In genomic region chr11:86285729-86286128, GRCm38 (mm10) we compare ENCODE assay signal across 20 mouse cellular contexts. TPM values are rescaled to one million over a fixed set of nuclear protein-coding genes. Genes with fewer than 3 reads are reported as not detected.
DNase-seq lines count a peak whose midpoint lies in the region; ATAC-seq and TF ChIP-seq lines count a peak whose summit lies in the region.
"Had no signal": no experiment of that assay in that cellular context is flagged by ENCODE, and none has a peak within 500 bp of the region (broad histone marks: within the 10 kb centered on the region; RNA-seq: fewer than 3 reads in every experiment).

No protein-coding gene starts in this region.

- TF ChIP-seq POLR2A in myocyte (IDR thresholded peaks at IDR 0.05; ENCODE audit: insufficient read length, low read depth) = peak; percentile 19

- TF ChIP-seq EP300 in stomach, postnatal 0 days (optimal IDR thresholded peaks at IDR 0.05) = no peak

- peak overlapping the region; percentile 4; the same call in 1 of the 2 replicates for H3K27ac ChIP-seq in layer of hippocampus, adult 2 months
- H3K27ac ChIP-seq in stomach, embryonic 15.5 days = no peak overlapping the region
- H3K27ac ChIP-seq in stomach, postnatal 0 days (replicated peaks) = no peak overlapping the region
- no peak overlapping the region for H3K27ac ChIP-seq in midbrain, embryonic 10.5 days (replicated peaks)
- H3K27ac ChIP-seq: forebrain, embryonic 13.5 days; hindbrain, embryonic 14.5 days; kidney, postnatal 0 days; limb, embryonic 12.5 days; macrophage; midbrain, embryonic 12.5 days; neural tube, embryonic 15.5 days had no signal

- H3K27me3 ChIP-seq in stomach, embryonic 15.5 days (replicated peaks) = no peaks in the 10 kb centered on the region
- H3K27me3 ChIP-seq in stomach, postnatal 0 days (ENCODE audit: control insufficient read depth, insufficient read depth, low read length) = no peaks in the 10 kb centered on the region
- H3K27me3 ChIP-seq in myocyte (ENCODE audit: control insufficient read depth, insufficient read depth, insufficient read length) = no peaks in the 10 kb centered on the region
- no peaks in the 10 kb centered on the region for H3K27me3 ChIP-seq in midbrain, embryonic 10.5 days (ENCODE audit: low read depth, poor library complexity, severe bottlenecking)
- H3K27me3 ChIP-seq: forebrain, embryonic 13.5 days; limb, embryonic 12.5 days; midbrain, embryonic 12.5 days; neural tube, embryonic 15.5 days had no signal

- peaks cover 25% of the 10 kb centered on the region for H3K36me3 ChIP-seq in stomach, embryonic 15.5 days
- H3K36me3 ChIP-seq in stomach, postnatal 0 days (ENCODE audit: control insufficient read depth, insufficient read depth, low read length) = peaks cover 18% of the 10 kb centered on the region
- H3K36me3 ChIP-seq in myocyte (ENCODE audit: control insufficient read depth, insufficient read depth) = peaks cover 72% of the 10 kb centered on the region
- peaks cover 97% of the 10 kb centered on the region for H3K36me3 ChIP-seq in midbrain, embryonic 10.5 days

- H3K9ac ChIP-seq in stomach, embryonic 15.5 days = no peak overlapping the region
- H3K9ac ChIP-seq in stomach, postnatal 0 days (ENCODE audit: low read length) = no peak overlapping the region
- H3K9ac ChIP-seq: forebrain, embryonic 13.5 days; hindbrain, embryonic 14.5 days; limb, embryonic 12.5 days; lung, embryonic 14.5 days; midbrain, embryonic 12.5 days; neural tube, embryonic 15.5 days had no signal

- no peak overlapping the region for H3K4me2 ChIP-seq in stomach, embryonic 15.5 days
- H3K4me2 ChIP-seq in stomach, postnatal 0 days (replicated peaks; ENCODE audit: low read depth) = no peak overlapping the region
- no peak overlapping the region for H3K4me2 ChIP-seq in myocyte (ENCODE audit: low read depth)
- H3K4me2 ChIP-seq: forebrain, embryonic 13.5 days; hindbrain, embryonic 14.5 days; limb, embryonic 12.5 days; lung, embryonic 14.5 days; midbrain, embryonic 12.5 days; neural tube, embryonic 15.5 days had no signal

- H3K79me2 ChIP-seq in myocyte (ENCODE audit: control insufficient read depth, insufficient read depth) = peaks cover 2% of the 10 kb centered on the region

- peak; percentile 87 for ATAC-seq in frontal cortex, adult (ENCODE audit: low TSS enrichment)
- ATAC-seq in stomach, embryonic 15.5 days (ENCODE audit: insufficient read depth, low FRiP score, low read depth) = peak; percentile 65
- no peak for ATAC-seq in stomach, postnatal 0 days (ENCODE audit: low FRiP score, low TSS enrichment)
- ATAC-seq: forebrain, embryonic 13.5 days had no signal

- DNase-seq in frontal cortex, postnatal 36 days (ENCODE audit: low spot score in 2 of 2) = no peak
- DNase-seq in layer of hippocampus, adult 2 months (ENCODE audit: low spot score in 2 of 2) = no peak
- no peak for DNase-seq in layer of hippocampus, adult 9-10 months (ENCODE audit: low spot score)
- no peak for DNase-seq in stomach, postnatal 0 days (ENCODE audit: low spot score)
- no peak for DNase-seq in midbrain, embryonic 10.5 days (ENCODE audit: low spot score)
- DNase-seq: cerebellum, adult 11-12 months; cerebellum, postnatal 36 days; kidney, adult 11 months; lung, embryonic 14.5 days; spleen, adult 18-20 months had no signal

- H3ac ChIP-seq in myocyte (ENCODE audit: control insufficient read depth, insufficient read length) = no peak overlapping the region

- no peak overlapping the region for H3K4me3 ChIP-seq in layer of hippocampus, adult 2 months
- no peak overlapping the region for H3K4me3 ChIP-seq in stomach, embryonic 15.5 days (replicated peaks)
- H3K4me3 ChIP-seq in stomach, postnatal 0 days (ENCODE audit: low read depth, low read length) = no peak overlapping the region
- no peak overlapping the region for H3K4me3 ChIP-seq in myocyte
- H3K4me3 ChIP-seq in midbrain, embryonic 10.5 days = no peak overlapping the region
- H3K4me3 ChIP-seq: forebrain, embryonic 13.5 days; limb, embryonic 12.5 days; midbrain, embryonic 12.5 days; neural tube, embryonic 15.5 days had no signal

- H3K4me1 ChIP-seq in stomach, embryonic 15.5 days = no peaks in the 10 kb centered on the region
- H3K4me1 ChIP-seq in stomach, postnatal 0 days (replicated peaks; ENCODE audit: control insufficient read depth, insufficient read depth) = no peaks in the 10 kb centered on the region
- no peaks in the 10 kb centered on the region for H3K4me1 ChIP-seq in midbrain, embryonic 10.5 days
- H3K4me1 ChIP-seq: forebrain, embryonic 13.5 days; midbrain, embryonic 12.5 days; neural tube, embryonic 15.5 days had no signal

- no peak for TF ChIP-seq CTCF in layer of hippocampus, adult 2 months (conservative IDR thresholded peaks at IDR 0.05)
- TF ChIP-seq CTCF in stomach, postnatal 0 days (IDR thresholded peaks at IDR 0.05; ENCODE audit: low read depth) = no peak

- 80% methylated on average over 8 of the region's 8 CpGs for WGBS in stomach, embryonic 15.5 days
- WGBS in stomach, postnatal 0 days = 77% methylated on average over 8 of the region's 8 CpGs
- 97% methylated on average over 8 of the region's 8 CpGs for WGBS in midbrain, embryonic 10.5 days

- H3K9me3 ChIP-seq in stomach, embryonic 15.5 days = no peaks in the 10 kb centered on the region
- H3K9me3 ChIP-seq in stomach, postnatal 0 days (ENCODE audit: control insufficient read depth, low read length) = no peaks in the 10 kb centered on the region
- H3K9me3 ChIP-seq in midbrain, embryonic 10.5 days (replicated peaks) = no peaks in the 10 kb centered on the region
- H3K9me3 ChIP-seq: forebrain, embryonic 13.5 days; limb, embryonic 12.5 days; midbrain, embryonic 12.5 days; neural tube, embryonic 15.5 days had no signal

TF ChIP-seq in myocyte, 11 proteins besides CTCF, POLR2A, EP300 and RAD21:
- TF ChIP-seq MYOD1 (IDR thresholded peaks at IDR 0.05; ENCODE audit: control insufficient read depth in 1 of 3, insufficient read length in 2 of 3, low read depth in 2 of 3) (no peak), POLR2AphosphoS2 (IDR thresholded peaks at IDR 0.05; ENCODE audit: insufficient read length, low read depth) (no peak), REST (IDR thresholded peaks at IDR 0.05; ENCODE audit: insufficient read depth, insufficient read length) (no peak), USF1 (IDR thresholded peaks at IDR 0.05; ENCODE audit: low read depth) (no peak), E2F4 (IDR thresholded peaks at IDR 0.05; ENCODE audit: insufficient read depth) (no peak), MYOG (IDR thresholded peaks at IDR 0.05; ENCODE audit: control insufficient read depth in 1 of 3, insufficient read depth in 1 of 3, insufficient read length in 2 of 3, low read depth in 2 of 3) (no peak), TCF3 (IDR thresholded peaks at IDR 0.05; ENCODE audit: insufficient read length, low read depth) (no peak), MAX (IDR thresholded peaks at IDR 0.05; ENCODE audit: low read depth) (no peak), CEBPB (IDR thresholded peaks at IDR 0.05; ENCODE audit: insufficient read depth, poor library complexity, severe bottlenecking) (no peak), TCF12 (IDR thresholded peaks at IDR 0.05; ENCODE audit: insufficient read depth, poor library complexity, severe bottlenecking) (no peak), SRF (IDR thresholded peaks at IDR 0.05; ENCODE audit: control insufficient read depth, insufficient read length, low read depth) (no peak)
TF ChIP-seq in myocyte: peak in this region for 0.

RNA-seq across cellular contexts. Expression of gene Ints2, which starts 28.4 kb away (rescaled TPM):
- total RNA-seq in layer of hippocampus, adult 2 months (2021) = 10 to 100 TPM; 24.9 to 28.8 TPM
- polyA plus RNA-seq in stomach, embryonic 15.5 days (2015; fragmentation: Nextera tagmentation; extraction: Ambion mirVana) = 21.4 and 24.8 TPM in 2 replicates
- polyA plus RNA-seq in stomach, postnatal 0 days (2015; fragmentation: Nextera tagmentation; extraction: Ambion mirVana) = 4.4 and 6.3 TPM in 2 replicates
- polyA plus RNA-seq in myocyte (2012; fragmentation: generic; extraction: Trizol) = 5.3 TPM
- 48.1 and 51.9 TPM in 2 replicates for polyA plus RNA-seq in midbrain, embryonic 10.5 days (2016; fragmentation: Nextera tagmentation; extraction: Ambion mirVana)
